Mouse (Mus musculus) embryo, embryonic 10.5 days (tissue): Measurements from ENCODE around the gene Gm3448.

ENCODE experiments used
- DNase-seq: peaks from one replicate; pipeline ENCODE4 v3.0.0-alpha.2; 2015; ENCODE audit warnings: low spot score

Gm3448 gene

DNA sequence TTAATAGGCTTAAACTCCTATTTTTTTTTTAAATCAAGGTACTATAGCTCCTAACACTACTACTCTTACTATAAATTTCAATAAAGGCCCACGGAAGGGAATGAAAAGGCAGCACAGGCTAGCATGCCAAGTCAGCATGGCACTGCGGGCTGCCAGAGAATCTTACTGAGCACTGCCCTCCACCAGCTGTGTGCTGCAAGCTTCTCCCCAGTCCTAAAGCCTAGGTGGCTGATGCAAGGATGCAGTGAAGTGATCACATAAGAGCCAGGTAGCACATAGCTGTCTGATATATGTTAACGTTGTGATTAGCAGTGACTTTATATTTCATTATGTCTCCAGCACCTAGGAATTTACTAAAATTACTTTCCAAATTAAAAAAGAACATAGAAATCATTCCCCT is 81.4 kb downstream of the Gm3448 start:
- peak; percentile 4 for DNase-seq

DNA sequence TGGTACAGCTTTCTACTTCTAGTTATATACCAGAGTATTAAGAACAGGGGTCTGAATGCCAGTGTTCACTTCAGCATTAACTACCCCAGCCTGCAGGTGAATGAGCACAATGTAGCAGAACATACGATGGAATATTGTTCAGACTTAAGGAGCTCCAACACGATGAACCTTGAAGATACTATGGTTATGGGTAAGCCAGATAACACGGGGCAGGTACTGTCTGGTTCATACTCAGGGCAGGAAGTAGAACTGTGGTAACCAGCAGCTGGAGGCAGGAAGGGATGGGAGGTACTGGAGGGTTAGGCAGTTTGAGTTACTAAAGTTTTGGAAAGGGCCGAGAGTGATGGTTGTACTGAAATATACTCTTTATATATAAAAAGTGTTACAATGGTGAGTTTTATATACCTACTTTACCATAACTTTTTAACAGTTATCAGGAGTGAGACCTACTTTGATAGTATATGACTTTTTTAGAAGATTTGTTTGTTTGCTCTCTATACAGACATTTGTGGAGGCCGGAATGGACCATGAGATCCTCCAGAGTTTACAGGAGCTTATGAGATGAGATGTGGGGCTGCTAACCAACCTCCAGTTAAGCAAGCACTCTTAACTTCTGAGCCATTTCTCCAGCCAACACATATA is 82.5 kb downstream of the Gm3448 start:
- no peak for DNase-seq

DNA sequence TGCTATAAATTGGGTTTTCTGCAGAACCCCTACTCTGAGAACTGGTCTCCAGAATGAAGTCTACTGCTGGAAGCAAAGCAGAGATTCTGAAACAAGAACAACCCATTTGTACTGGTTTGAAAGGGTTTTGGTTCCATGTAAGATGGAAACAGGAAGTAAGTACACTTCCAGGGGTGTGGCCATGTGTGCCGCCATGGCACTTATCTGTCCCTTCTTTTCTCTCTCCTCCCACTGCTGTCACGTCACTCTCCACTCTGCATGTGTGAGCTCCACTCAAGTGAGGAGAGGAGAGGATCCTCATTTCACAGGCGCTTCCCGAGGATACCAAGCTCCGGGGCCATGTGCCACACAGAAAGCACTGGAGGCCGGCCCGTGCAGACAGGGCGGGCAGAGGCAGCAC is 87.9 kb downstream of the Gm3448 start:
- DNase-seq: no peak

DNA sequence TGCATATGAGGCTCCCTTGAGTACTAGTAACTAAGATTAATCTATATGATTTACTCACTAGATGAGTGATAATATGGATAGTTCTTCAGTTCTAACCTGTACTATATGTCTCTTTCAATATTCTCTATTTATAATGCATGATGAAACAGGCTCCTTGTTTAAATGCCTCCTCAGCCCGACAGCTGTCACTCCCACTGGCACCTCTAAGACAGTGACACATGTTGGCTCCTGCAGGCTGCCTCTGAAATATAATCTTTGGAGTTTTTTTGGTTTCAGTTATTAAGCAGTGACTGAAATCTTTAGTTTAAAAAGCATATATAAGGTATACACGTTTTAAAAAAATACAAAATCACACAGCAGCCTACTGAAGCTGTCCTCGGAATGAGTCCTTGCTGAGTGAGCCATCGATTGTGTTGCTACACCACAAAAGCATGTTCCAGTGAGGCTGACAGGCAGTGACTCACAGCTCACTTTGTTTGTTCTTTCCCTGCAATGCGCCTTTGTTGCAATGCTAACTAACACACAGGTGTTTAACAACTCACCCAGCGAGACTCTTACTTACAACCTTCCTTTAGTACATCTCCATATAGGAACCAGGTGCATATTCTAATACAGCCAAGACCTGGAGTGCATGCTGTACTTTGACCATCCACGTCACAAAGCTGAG is 92.0 kb downstream of the Gm3448 start:
- no peak for DNase-seq
